Mouse (Mus musculus) kidney, adult 2 months (tissue): ENCODE measurements at regions not wholly inside any gene's neighbourhood (a gene's known extent, or its start where the extent isn't known, plus 50 kb on each side); places are given as distances from the start of the nearest gene placed in this dataset.

Experiments used
- CTCF ChIP-seq: fragments of 200-500 bp; conservative IDR thresholded peaks from 2 replicates; pipeline ENCODE4 v1.5.1; 2011; ENCODE audit warnings: low read depth, mild to moderate bottlenecking, control low read depth, low read length, moderate library complexity, mixed read lengths; ENCODE audit not compliant: insufficient read depth, insufficient read length
- POLR2A ChIP-seq: fragments of 200-500 bp; IDR thresholded peaks from one replicate; pipeline ENCODE4 v1.6.1; 2011; ENCODE audit warnings: low read depth, low read length, control low read depth

GRCm38 (mm10) chr13:31080215-31080614 lies 106.2 kb downstream of the Gm5447 start:
- TF ChIP-seq POLR2A (no peak), CTCF (no peak)
